Mouse (Mus musculus): ENCODE data around the gene Thbs2.

Gene Thbs2

DNA sequence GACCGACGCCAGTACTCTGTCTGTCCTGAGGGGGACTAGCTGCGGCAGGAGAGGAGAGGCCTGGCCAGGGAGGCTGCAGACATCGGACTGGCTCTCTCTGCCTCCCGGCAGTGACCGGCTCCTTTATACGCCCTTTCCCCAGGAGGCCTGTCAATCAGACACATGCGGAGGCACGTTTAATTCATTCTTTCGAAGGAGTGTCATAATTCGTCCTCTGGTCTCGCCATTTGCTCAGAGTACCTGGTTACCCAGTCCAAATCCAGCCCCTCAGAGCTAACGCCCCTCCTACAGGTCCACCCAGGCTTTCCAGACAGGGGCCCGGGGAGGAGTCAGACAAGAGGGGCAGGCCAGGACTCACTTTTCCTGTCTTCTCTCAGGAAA lies at the start of gene Thbs2:
Thbs2 (minus strand) TSS at position 242 of the 381 bp plus-strand sequence.
- peak; percentile 99 for DNase-seq (ENCODE audit: low read depth, low spot score)

- peak; percentile 79 for DNase-seq (ENCODE audit: low read depth, low spot score)
Observed at GRCm38 (mm10) chr17:14735493-14736004, 41.5 kb upstream of the Thbs2 start.

DNA sequence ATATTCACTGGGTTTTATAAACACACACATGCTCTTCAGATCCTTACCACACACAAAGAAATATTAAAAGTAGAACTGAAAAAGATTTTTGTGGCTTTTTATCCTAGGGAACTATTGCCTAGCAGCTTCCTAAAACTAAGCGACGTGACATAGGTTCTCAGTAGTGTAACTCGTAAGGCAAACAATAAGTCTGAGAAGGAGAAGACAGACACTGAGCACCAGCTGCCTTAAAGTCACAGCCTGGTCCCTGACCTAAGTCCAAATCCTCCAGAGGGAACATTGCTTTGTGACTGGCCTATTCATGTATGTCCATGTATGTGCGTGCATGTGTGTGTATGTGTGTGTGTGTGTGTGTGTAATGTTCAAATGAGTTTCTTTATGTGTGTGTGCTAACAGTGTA lies 40.3 kb upstream of the Thbs2 start:
- DNase-seq (ENCODE audit: low read depth, low spot score) = no peak

DNA sequence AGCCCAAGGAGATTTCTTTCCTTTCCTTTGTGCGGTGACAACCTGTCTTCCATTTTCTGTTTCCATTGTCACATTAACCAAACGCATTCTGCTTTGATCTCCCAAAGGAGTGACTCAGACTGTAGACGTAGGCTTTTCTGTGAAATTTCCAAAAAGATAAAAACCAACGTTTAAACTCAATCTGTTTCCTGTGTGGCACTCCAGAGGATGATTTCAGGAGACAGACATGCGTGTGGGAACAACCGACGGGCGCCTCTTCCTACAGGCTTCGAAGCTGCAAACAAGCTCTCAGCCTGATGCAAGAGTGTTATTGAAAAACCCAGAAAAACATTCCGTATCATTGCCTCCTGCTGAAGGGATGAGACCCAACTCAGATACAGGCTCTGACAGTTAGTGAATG lies 39.9 kb upstream of the Thbs2 start:
- no peak for DNase-seq (ENCODE audit: low read depth, low spot score)

DNA sequence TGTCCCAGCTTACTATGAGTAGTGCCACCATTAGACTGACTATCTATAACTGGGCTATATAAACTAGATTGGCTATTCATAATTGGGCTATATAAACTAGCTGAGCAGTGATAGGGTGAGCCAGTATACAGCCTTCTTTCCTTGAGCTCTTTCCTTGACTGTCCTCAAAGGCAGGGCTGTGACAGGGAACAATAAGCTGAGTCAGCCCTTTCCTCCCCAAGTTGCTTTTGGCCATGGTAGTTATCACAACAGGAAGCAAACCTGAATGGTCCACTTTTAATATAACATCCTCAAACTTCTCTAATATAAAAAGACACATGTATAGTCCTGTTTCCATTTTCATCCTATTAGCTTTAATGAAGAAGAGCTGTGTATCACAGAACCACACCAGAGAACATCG lies 39.0 kb upstream of the Thbs2 start:
- no peak for DNase-seq (ENCODE audit: low read depth, low spot score)

DNA sequence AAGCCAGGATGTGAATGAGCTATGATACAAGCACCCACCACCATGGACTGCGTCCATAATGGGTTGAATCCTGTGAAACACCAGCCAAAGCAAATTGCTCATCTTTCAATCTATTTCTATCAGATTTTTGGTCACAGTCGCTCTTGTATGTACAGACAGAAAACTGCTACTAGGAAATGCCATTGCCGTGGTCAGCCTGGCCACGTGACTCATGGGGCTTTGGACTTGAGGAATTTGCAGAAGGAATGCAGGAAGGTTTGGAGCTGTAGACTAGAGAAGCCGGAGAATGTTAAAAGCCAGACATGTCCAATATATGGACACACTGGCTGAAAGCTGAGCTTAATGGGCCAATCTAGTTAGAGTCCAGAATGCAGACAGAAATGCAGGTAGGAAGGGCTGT lies 36.6 kb upstream of the Thbs2 start:
- peak; percentile 44 for DNase-seq (ENCODE audit: low read depth, low spot score)

DNA sequence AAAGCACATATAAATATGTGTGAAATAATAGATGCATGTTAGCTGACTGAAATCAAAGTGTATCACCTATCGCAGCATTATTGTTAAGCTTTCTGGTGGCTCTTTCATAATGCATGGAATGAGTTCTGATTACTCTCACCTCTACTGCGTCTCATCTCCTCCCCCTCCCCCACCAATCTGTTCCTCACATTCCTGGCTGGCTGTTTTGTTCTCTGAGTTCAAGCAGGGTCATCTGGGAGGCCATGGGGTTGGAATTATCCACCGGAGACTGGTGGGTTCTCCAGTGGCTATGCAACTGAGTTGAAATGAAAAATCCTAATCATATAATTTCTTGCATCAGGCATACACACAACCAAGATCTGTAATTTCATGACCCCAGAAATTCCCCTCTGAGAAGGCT lies 33.4 kb upstream of the Thbs2 start:
- DNase-seq (ENCODE audit: low read depth, low spot score) = no peak

GRCm38 (mm10) chr17:14724786-14725185 lies 30.8 kb upstream of the Thbs2 start:
- no peak for DNase-seq (ENCODE audit: low read depth, low spot score)

GRCm38 (mm10) chr17:14721325-14721724 lies 27.3 kb upstream of the Thbs2 start:
- DNase-seq (ENCODE audit: low read depth, low spot score) = no peak

DNA sequence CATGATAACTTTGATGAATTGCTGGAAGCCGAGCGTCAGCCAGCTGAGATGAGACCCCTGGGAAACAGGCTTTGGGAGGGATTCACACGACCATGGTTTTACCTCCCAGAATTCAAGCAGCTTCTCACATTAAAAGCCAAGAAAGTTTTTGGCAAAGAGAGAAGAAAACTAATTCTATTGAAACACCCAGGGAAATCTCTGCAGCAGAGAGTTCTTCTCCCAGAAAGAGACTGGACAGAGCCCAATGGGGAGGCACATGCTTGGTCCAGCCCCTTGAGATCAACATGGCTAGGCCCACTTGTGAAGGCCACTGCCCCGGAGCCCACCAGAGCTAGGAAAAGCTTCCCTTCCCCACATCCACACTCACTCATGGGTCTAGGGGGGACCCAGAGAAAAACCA lies 26.9 kb upstream of the Thbs2 start:
- DNase-seq (ENCODE audit: low read depth, low spot score) = no peak

- DNase-seq (ENCODE audit: low read depth, low spot score) = peak; percentile 42
Observed at GRCm38 (mm10) chr17:14720227-14720626, 26.2 kb upstream of the Thbs2 start.

DNA sequence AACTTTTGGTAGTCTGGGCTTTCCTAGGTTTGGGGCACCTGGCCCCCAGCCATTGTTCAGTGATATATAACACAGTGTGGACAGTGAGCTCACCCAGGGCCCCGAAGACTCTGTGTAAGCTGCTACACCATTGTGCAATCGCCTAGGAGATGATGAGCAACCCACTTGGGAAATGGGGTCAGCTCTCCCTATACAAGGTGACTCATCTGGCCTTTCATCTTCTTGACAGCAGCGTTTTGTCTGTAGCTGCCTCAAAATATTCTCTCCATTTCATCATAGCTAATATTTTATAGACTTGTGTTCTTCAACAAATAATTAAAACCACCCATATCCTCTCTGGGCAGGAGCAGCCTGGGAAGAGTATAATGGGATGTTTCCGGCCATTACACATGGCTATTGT lies 24.8 kb upstream of the Thbs2 start:
- DNase-seq (ENCODE audit: low read depth, low spot score) = peak; percentile 98

DNA sequence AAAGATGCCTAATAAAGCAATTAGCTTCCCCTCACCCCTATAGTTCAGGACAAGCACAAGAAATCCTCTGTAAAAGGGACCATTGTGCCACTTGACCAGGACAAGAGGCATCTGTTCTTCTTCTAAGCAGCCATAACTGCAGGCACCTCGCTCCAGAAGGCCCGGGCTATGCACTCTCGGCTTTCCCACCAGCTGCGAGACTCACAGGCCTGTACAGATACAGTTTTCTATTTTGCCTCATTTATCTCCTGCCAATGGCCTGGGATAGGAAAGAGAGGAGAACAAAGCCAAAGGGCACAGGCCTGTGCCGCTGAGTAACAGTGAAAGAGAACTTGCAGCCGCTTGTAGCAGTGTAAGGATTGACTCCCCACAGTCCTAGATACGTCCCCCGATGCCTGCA lies 20.7 kb upstream of the Thbs2 start:
- DNase-seq (ENCODE audit: low read depth, low spot score) = no peak

DNA sequence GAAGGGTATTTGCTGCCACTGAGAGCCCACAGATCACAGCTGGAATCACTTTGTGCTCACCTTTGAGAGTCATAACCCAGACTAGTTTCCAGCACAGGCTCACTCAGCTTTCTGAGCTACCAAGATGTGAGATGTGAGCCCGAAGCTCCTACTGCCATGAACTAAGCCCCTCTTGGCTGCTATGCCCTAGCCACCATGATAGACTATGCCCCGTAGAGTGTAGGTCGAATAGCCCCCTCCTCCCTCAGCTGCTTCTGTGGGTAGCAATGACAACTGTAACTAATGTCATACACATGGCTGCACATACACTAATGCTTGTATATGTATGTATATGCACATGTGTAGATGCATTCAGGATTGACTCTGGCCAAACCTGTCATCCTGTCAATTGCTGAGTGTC lies 20.3 kb upstream of the Thbs2 start:
- no peak for DNase-seq (ENCODE audit: low read depth, low spot score)

DNA sequence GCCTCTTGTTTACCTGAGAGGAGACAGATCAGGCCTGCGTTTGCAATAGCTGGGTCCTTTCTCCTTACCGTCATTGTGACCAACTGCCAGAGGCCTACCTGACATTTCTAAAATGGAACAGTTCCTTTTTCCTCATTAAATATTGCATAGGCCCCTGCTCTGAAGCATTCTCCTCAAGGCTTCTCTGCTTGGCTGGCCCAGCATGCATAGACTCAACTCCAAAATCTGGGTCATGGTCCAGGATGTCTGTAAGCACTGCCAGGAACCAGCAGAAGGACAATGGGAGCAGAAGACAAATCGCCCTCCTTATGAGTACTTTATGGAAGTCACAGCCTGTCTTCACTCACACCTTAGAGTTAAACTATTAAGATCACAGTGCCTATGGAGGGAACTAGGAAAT lies 17.7 kb upstream of the Thbs2 start:
- no peak for DNase-seq (ENCODE audit: low read depth, low spot score)

DNA sequence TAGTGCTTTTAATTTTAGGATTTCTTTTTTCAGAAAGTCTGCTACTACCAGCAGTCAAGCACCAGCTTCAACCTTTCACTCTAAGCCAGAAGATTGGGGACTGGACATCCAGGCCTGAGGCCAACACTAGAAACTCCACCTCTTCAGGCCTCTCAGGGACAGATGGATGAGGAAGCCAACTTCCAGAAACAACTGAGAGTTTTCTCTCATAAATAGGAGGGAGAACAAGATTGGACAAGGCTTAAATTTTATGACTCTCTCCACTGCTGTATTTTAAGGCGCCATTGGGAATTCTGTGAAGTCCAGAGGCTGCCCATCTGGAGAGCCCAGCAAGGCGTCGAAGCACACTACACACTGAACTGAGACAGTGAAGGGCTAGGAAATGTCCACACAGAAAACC lies 17.0 kb upstream of the Thbs2 start:
- no peak for DNase-seq (ENCODE audit: low read depth, low spot score)

GRCm38 (mm10) chr17:14706066-14706465 lies 12.0 kb upstream of the Thbs2 start:
- DNase-seq (ENCODE audit: low read depth, low spot score) = peak; percentile 44

DNA sequence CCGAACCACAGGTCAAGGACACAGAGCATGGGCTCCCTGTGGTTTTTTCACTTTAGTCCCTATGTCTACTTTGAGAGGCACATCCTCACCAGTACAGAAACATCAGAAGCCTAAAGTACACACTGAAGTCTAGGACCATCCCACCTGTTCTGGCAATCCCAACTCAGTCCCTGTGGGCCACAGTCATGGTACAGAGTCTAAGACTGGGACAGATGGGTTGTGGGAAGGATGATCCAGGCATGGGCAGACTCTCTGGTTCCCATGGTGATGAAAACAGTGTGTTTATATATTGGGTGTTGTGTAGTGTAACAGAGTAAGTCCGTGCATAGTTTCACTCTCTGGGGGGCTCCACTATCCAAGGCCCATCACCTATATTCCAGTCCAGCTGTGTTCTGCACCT lies 11.4 kb upstream of the Thbs2 start:
- DNase-seq (ENCODE audit: low read depth, low spot score) = no peak

- peak; percentile 96 for DNase-seq (ENCODE audit: low read depth, low spot score)
Observed at GRCm38 (mm10) chr17:14703771-14704170, 9.7 kb upstream of the Thbs2 start.

DNA sequence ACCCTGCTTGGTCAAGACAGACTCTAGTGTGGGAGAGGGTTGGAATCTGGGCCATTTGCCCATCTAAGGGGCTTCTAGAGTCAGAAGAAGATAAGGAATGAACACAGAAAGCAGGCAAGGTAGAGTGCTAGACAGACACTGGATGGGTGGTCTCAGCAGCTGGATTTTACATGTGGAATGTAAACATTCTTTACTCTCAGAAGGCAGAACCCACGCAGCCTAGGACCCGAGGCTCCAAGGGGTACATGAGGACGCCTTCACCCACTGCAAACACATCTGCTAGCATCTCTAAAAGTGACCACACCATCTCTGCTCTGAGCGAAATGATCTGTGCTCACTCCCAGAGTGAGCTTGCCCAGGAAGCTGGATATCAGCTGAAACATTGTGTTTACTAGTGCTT lies 9.2 kb upstream of the Thbs2 start:
- DNase-seq (ENCODE audit: low read depth, low spot score) = no peak

DNA sequence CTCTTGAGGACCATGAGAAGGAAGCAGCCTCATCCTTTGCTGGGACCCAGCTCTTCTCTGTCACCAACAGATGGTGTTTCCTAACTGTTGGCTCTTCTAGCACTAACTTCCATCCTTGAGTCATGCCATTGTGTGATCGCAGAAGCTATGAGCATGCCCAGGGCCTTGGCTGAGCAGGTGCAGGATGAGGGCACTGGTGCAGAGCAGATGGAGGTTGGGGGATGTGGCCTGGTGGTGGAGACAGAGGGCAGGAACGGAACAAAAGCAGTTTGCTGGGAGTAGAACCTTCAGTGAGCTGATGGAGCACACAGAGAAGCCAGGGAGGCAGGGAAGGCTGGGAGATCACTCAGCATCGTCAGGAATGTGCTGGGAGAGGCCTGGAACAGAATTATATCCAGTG lies 8.7 kb upstream of the Thbs2 start:
- DNase-seq (ENCODE audit: low read depth, low spot score) = peak; percentile 37

- DNase-seq (ENCODE audit: low read depth, low spot score) = peak; percentile 43
Observed at GRCm38 (mm10) chr17:14701891-14702290, 7.9 kb upstream of the Thbs2 start.

DNA sequence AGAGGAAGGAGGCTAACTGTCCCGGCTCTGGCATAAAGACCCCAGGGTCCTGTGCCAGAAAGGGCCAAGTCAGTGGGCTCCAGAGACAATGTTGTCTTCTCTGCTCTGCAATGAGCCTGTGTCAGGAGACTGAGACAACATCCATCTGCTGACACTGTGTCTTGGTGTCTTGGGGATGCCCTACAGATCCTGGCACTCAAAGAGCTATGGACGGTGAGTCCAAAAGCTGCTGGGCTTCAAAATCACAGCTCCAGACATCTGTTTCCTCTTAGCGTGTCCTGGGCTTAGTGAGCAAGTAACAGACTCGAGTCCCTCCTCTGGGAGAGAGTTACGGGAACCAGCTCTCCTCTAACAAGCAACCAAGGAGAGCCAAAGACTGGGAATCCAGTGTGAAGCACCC lies 6.2 kb upstream of the Thbs2 start:
- peak; percentile 57 for DNase-seq (ENCODE audit: low read depth, low spot score)

GRCm38 (mm10) chr17:14698188-14698587 lies 4.2 kb upstream of the Thbs2 start:
- no peak for DNase-seq (ENCODE audit: low read depth, low spot score)

DNA sequence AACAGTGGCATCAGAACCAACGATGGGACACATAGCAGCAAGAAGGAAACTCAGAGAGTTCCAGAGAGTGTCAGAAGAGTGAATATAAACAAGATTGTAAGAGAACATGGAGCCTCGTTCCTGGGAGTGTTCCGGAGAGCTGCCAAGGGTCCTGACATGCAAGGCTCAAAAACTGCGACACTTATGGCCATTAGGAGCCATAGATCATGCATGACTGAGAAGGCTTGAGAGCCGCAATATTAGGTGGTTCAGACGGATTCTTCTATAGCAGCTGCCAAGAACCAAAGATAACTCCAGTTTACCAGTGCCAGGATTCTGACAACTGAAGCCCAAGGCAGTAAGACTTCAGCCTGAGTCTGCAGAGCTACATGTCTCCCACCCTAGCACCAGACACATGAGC lies 3.1 kb upstream of the Thbs2 start:
- DNase-seq (ENCODE audit: low read depth, low spot score) = no peak
